Mouse (Mus musculus): ENCODE data around the gene Rpp38.

Gene Rpp38

GRCm38 (mm10) chr2:3332484-3333242 lies at the start of gene Rpp38:
TSS of gene Rpp38 (minus strand) at chr2:3332643.
- DNase-seq (ENCODE audit: low spot score in 2 of 2): peak; percentile 98 to 99

- DNase-seq (ENCODE audit: low spot score in 2 of 2): no peak
Observed at GRCm38 (mm10) chr2:3365127-3365526, 32.7 kb upstream of the Rpp38 start.

GRCm38 (mm10) chr2:3361067-3361466 lies 28.6 kb upstream of the Rpp38 start:
- no peak for DNase-seq (ENCODE audit: low spot score in 2 of 2)

GRCm38 (mm10) chr2:3357887-3358286 lies 25.4 kb upstream of the Rpp38 start:
- no peak for DNase-seq (ENCODE audit: low spot score in 2 of 2)

GRCm38 (mm10) chr2:3356311-3356710 lies 23.9 kb upstream of the Rpp38 start:
- DNase-seq (ENCODE audit: low spot score in 2 of 2): no peak

- DNase-seq (ENCODE audit: low spot score in 2 of 2): no peak
Observed at GRCm38 (mm10) chr2:3355793-3356192, 23.4 kb upstream of the Rpp38 start.

GRCm38 (mm10) chr2:3353160-3353559 lies 20.7 kb upstream of the Rpp38 start:
- DNase-seq (ENCODE audit: low spot score in 2 of 2): no peak

GRCm38 (mm10) chr2:3348919-3349318 lies 16.5 kb upstream of the Rpp38 start:
- DNase-seq (ENCODE audit: low spot score in 2 of 2): no peak

- no peak for DNase-seq (ENCODE audit: low spot score in 2 of 2)
Observed at GRCm38 (mm10) chr2:3348422-3348821, 16.0 kb upstream of the Rpp38 start.

- peak; percentile 55 to 56 for DNase-seq (ENCODE audit: low spot score in 2 of 2)
Observed at GRCm38 (mm10) chr2:3335611-3336301, 3.3 kb upstream of the Rpp38 start, which contains the start of gene Acbd7. TSS of gene Acbd7 (plus strand) at chr2:3336168.

GRCm38 (mm10) chr2:3333761-3334160 lies 1.3 kb upstream of the Rpp38 start:
- no peak for DNase-seq (ENCODE audit: low spot score in 2 of 2)

GRCm38 (mm10) chr2:3332056-3332455 lies 387 bp downstream of the Rpp38 start:
- DNase-seq (ENCODE audit: low spot score in 2 of 2): no peak

GRCm38 (mm10) chr2:3331071-3331703 lies 1.3 kb downstream of the Rpp38 start:
- DNase-seq (ENCODE audit: low spot score in 2 of 2): no peak

GRCm38 (mm10) chr2:3327351-3327750 lies 5.1 kb downstream of the Rpp38 start:
- DNase-seq (ENCODE audit: low spot score in 2 of 2): no peak

- no peak for DNase-seq (ENCODE audit: low spot score in 2 of 2)
Observed at GRCm38 (mm10) chr2:3326547-3326946, 5.9 kb downstream of the Rpp38 start.

GRCm38 (mm10) chr2:3324381-3325130 lies 7.9 kb downstream of the Rpp38 start:
- no peak for DNase-seq (ENCODE audit: low spot score in 2 of 2)

- no peak for DNase-seq (ENCODE audit: low spot score in 2 of 2)
Observed at GRCm38 (mm10) chr2:3323132-3323531, 9.3 kb downstream of the Rpp38 start.

GRCm38 (mm10) chr2:3305426-3306025 lies 26.9 kb downstream of the Rpp38 start:
- no peak for DNase-seq (ENCODE audit: low spot score in 2 of 2)

GRCm38 (mm10) chr2:3295826-3296225 lies 36.6 kb downstream of the Rpp38 start:
- no peak for DNase-seq (ENCODE audit: low spot score in 2 of 2)

GRCm38 (mm10) chr2:3292170-3292569 lies 40.3 kb downstream of the Rpp38 start:
- DNase-seq (ENCODE audit: low spot score in 2 of 2): no peak

GRCm38 (mm10) chr2:3289581-3289980 lies 42.9 kb downstream of the Rpp38 start:
- DNase-seq (ENCODE audit: low spot score in 2 of 2): no peak

- no peak for DNase-seq (ENCODE audit: low spot score in 2 of 2)
Observed at GRCm38 (mm10) chr2:3286243-3286642, 46.2 kb downstream of the Rpp38 start.

All from frontal cortex, postnatal 14 days (tissue).